Mouse (Mus musculus) G1E (cell line): Measurements from ENCODE around the gene Pld1.

Experiments used
- CTCF ChIP-seq: IDR thresholded peaks from 2 replicates; pipeline ENCODE4 v1.5.1; 2012; ENCODE audit warnings: low read depth, low read length, inconsistent platforms, mixed read lengths
- GATA1 ChIP-seq: IDR thresholded peaks from 2 replicates; pipeline ENCODE4 v1.6.1; 2012; ENCODE audit warnings: borderline replicate concordance, low read length, inconsistent platforms, mixed read lengths
- GATA2 ChIP-seq: IDR thresholded peaks from 2 replicates; pipeline ENCODE4 v1.6.1; 2012; ENCODE audit warnings: low read depth, low read length, inconsistent platforms, borderline replicate concordance
- POLR2AphosphoS5 ChIP-seq: IDR thresholded peaks from 2 replicates; pipeline ENCODE4 v1.6.1; 2012; ENCODE audit warnings: low read depth, low read length, inconsistent platforms; ENCODE audit not compliant: insufficient replicate concordance
- TAL1 ChIP-seq: conservative IDR thresholded peaks from 2 replicates; pipeline ENCODE4 v1.6.1; 2012; ENCODE audit warnings: low read depth, low read length, inconsistent platforms, mixed read lengths

- TF ChIP-seq CTCF: no peak
- no peak for TF ChIP-seq GATA1
- TF ChIP-seq TAL1: no peak
- TF ChIP-seq POLR2AphosphoS5: no peak
- TF ChIP-seq GATA2: no peak
Observed at GRCm38 (mm10) chr3:27968671-27969070, 30.2 kb downstream of the Pld1 start.
